Mouse (Mus musculus) skeletal muscle tissue, adult 2 months (tissue): Measurements from ENCODE around the gene Hectd4.
A peak's percentile ranks its signal among the peaks of the same experiment; 100 is the strongest.
"Not testable (repeated sequence)": the region's sequence is repeated elsewhere in the genome, so short reads cannot be mapped to it uniquely, and the experiment has no call there.

Experiments used
- DNase-seq: peaks from one replicate; pipeline ENCODE4 v3.0.0-alpha.2; 2012; ENCODE audit warnings: low read depth, low spot score

The Hectd4 gene

GRCm38 (mm10) chr5:121340965-121341473 is 121.0 kb downstream of the Hectd4 start:
- DNase-seq = no peak

GRCm38 (mm10) chr5:121342490-121342889 is 122.5 kb downstream of the Hectd4 start:
- no peak for DNase-seq

GRCm38 (mm10) chr5:121343997-121344396 is 124.0 kb downstream of the Hectd4 start:
- no peak for DNase-seq

- no peak for DNase-seq
These were observed 139.2 kb downstream of the Hectd4 start for GRCm38 (mm10) chr5:121359229-121359628.

- DNase-seq = no peak
These were observed 141.7 kb downstream of the Hectd4 start for GRCm38 (mm10) chr5:121361696-121362095.

- no peak for DNase-seq
These were observed 143.4 kb downstream of the Hectd4 start for GRCm38 (mm10) chr5:121363441-121363840.

- DNase-seq = no peak
These were observed 146.6 kb downstream of the Hectd4 start for GRCm38 (mm10) chr5:121366449-121367225.

GRCm38 (mm10) chr5:121367255-121367654 is 147.2 kb downstream of the Hectd4 start:
- no peak for DNase-seq

- no peak for DNase-seq
These were observed 151.7 kb downstream of the Hectd4 start for GRCm38 (mm10) chr5:121371712-121372111.

- no peak for DNase-seq
These were observed 154.8 kb downstream of the Hectd4 start for GRCm38 (mm10) chr5:121374790-121375189.

- not testable (repeated sequence) for DNase-seq
These were observed 157.0 kb downstream of the Hectd4 start for GRCm38 (mm10) chr5:121376972-121377371.

GRCm38 (mm10) chr5:121378678-121379256 is 158.7 kb downstream of the Hectd4 start:
- no peak for DNase-seq

GRCm38 (mm10) chr5:121380692-121381091 is 160.7 kb downstream of the Hectd4 start:
- DNase-seq = no peak

GRCm38 (mm10) chr5:121383857-121384756 is 164.1 kb downstream of the Hectd4 start:
- peak; percentile 56 for DNase-seq

GRCm38 (mm10) chr5:121384757-121385460 is 164.9 kb downstream of the Hectd4 start:
- DNase-seq = peak; percentile 52

- peak; percentile 93 for DNase-seq
These were observed 165.6 kb downstream of the Hectd4 start, which contains the start of gene Trafd1 for GRCm38 (mm10) chr5:121385461-121386119. Trafd1 (minus strand) TSS chr5:121385632.

- DNase-seq = no peak
These were observed 166.3 kb downstream of the Hectd4 start for GRCm38 (mm10) chr5:121386120-121386909.

- DNase-seq = no peak
These were observed 167.1 kb downstream of the Hectd4 start for GRCm38 (mm10) chr5:121387126-121387525.

GRCm38 (mm10) chr5:121389106-121389505 is 169.1 kb downstream of the Hectd4 start:
- no peak for DNase-seq

- no peak for DNase-seq
These were observed 169.7 kb downstream of the Hectd4 start for GRCm38 (mm10) chr5:121389691-121390090.
